ENCODE assay signal across 32 mouse cellular contexts in the genomic region with DNA sequence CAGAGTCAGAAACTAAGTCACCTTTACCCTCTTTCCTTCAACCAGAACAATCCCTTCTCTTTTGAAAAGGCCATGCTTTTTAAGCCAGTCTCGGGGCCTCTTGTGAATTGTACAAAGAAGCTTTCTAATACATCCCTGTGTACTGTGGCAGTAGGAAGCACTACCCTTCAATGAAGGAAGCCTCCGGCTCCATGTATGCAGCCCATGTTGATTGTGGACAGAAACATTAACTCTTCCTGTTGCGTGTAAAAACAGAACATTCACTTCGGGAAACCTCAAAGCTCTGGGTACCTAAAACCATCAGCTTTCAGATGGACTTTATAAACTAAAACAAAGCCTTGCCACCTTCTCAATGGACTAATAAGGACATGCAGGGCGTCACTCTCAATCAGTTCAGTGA. TPM values are rescaled to one million over a fixed set of nuclear protein-coding genes. Genes with fewer than 3 reads are reported as not detected.
A peak's percentile ranks its signal among the peaks of the same experiment; 100 is the strongest.
DNase-seq lines count a peak whose midpoint lies in the region; ATAC-seq and TF ChIP-seq lines count a peak whose summit lies in the region.
"Had no signal": no experiment of that assay in that cellular context is flagged by ENCODE, and none has a peak within 500 bp of the region (broad histone marks: within the 10 kb centered on the region; RNA-seq: fewer than 3 reads in every experiment).

No protein-coding gene starts in this region.

- H3K36me3 ChIP-seq in forebrain, embryonic 11.5 days (ENCODE audit: control insufficient read depth, insufficient read depth, low read length) = no peaks in the 10 kb centered on the region
- H3K36me3 ChIP-seq in forebrain, embryonic 16.5 days (ENCODE audit: control insufficient read depth, insufficient read depth) = no peaks in the 10 kb centered on the region
- H3K36me3 ChIP-seq in hindbrain, embryonic 10.5 days = no peaks in the 10 kb centered on the region
- H3K36me3 ChIP-seq in hindbrain, postnatal 0 days (ENCODE audit: insufficient read depth, low read length) = no peaks in the 10 kb centered on the region
- H3K36me3 ChIP-seq in midbrain, embryonic 10.5 days = no peaks in the 10 kb centered on the region
- H3K36me3 ChIP-seq in midbrain, embryonic 14.5 days (ENCODE audit: control insufficient read depth, insufficient read depth, low read length) = no peaks in the 10 kb centered on the region
- no peaks in the 10 kb centered on the region for H3K36me3 ChIP-seq in hindbrain, embryonic 14.5 days (replicated peaks; ENCODE audit: control insufficient read depth, insufficient read depth)
- no peaks in the 10 kb centered on the region for H3K36me3 ChIP-seq in kidney, adult 2 months (ENCODE audit: control insufficient read depth, insufficient read depth, low read length)
- H3K36me3 ChIP-seq: embryonic facial prominence, embryonic 13.5 days; heart, embryonic 13.5 days; hindbrain, embryonic 15.5 days; intestine, embryonic 15.5 days; limb, embryonic 12.5 days; liver, embryonic 15.5 days; neural tube, embryonic 12.5 days had no signal

- no peaks in the 10 kb centered on the region for H3K27me3 ChIP-seq in forebrain, embryonic 11.5 days (ENCODE audit: control insufficient read depth, insufficient read depth, low read length)
- H3K27me3 ChIP-seq in forebrain, embryonic 16.5 days (replicated peaks; ENCODE audit: control insufficient read depth, insufficient read depth, low read length) = no peaks in the 10 kb centered on the region
- H3K27me3 ChIP-seq in hindbrain, embryonic 10.5 days (ENCODE audit: insufficient read depth, poor library complexity, severe bottlenecking) = peaks cover 13% of the 10 kb centered on the region
- no peaks in the 10 kb centered on the region for H3K27me3 ChIP-seq in hindbrain, postnatal 0 days (ENCODE audit: insufficient read depth, low read length)
- H3K27me3 ChIP-seq in midbrain, embryonic 10.5 days (ENCODE audit: low read depth, poor library complexity, severe bottlenecking) = peaks cover 18% of the 10 kb centered on the region
- H3K27me3 ChIP-seq in midbrain, embryonic 14.5 days (ENCODE audit: control insufficient read depth, insufficient read depth, low read length) = no peaks in the 10 kb centered on the region
- no peaks in the 10 kb centered on the region for H3K27me3 ChIP-seq in hindbrain, embryonic 14.5 days (ENCODE audit: control insufficient read depth, insufficient read depth, low read length)
- no peaks in the 10 kb centered on the region for H3K27me3 ChIP-seq in kidney, adult 2 months (replicated peaks; ENCODE audit: control insufficient read depth, insufficient read depth, low read length)
- H3K27me3 ChIP-seq: embryonic facial prominence, embryonic 13.5 days; heart, embryonic 13.5 days; hindbrain, embryonic 15.5 days; intestine, embryonic 15.5 days; limb, embryonic 12.5 days; liver, embryonic 15.5 days; neural tube, embryonic 12.5 days had no signal

- peak overlapping the region; percentile 27; the same call in 1 of the 2 replicates for H3K9ac ChIP-seq in forebrain, embryonic 11.5 days (ENCODE audit: low read length)
- H3K9ac ChIP-seq in forebrain, embryonic 16.5 days (replicated peaks; ENCODE audit: low read depth, low read length) = no peak overlapping the region
- no peak overlapping the region for H3K9ac ChIP-seq in hindbrain, postnatal 0 days (replicated peaks; ENCODE audit: low read length)
- H3K9ac ChIP-seq in midbrain, embryonic 14.5 days (replicated peaks; ENCODE audit: low read length) = no peak overlapping the region
- no peak overlapping the region for H3K9ac ChIP-seq in hindbrain, embryonic 14.5 days
- H3K9ac ChIP-seq: embryonic facial prominence, embryonic 13.5 days; heart, embryonic 13.5 days; hindbrain, embryonic 15.5 days; intestine, embryonic 15.5 days; limb, embryonic 12.5 days; liver, embryonic 15.5 days; lung, embryonic 14.5 days; neural tube, embryonic 12.5 days had no signal

- H3K9me3 ChIP-seq in forebrain, embryonic 11.5 days (ENCODE audit: control insufficient read depth, low read length) = no peaks in the 10 kb centered on the region
- no peaks in the 10 kb centered on the region for H3K9me3 ChIP-seq in forebrain, embryonic 16.5 days (ENCODE audit: control insufficient read depth, low read length)
- H3K9me3 ChIP-seq in hindbrain, embryonic 10.5 days = no peaks in the 10 kb centered on the region
- no peaks in the 10 kb centered on the region for H3K9me3 ChIP-seq in hindbrain, postnatal 0 days (ENCODE audit: low read length)
- H3K9me3 ChIP-seq in midbrain, embryonic 10.5 days (replicated peaks) = no peaks in the 10 kb centered on the region
- no peaks in the 10 kb centered on the region for H3K9me3 ChIP-seq in midbrain, embryonic 14.5 days (ENCODE audit: control insufficient read depth, low read length)
- no peaks in the 10 kb centered on the region for H3K9me3 ChIP-seq in hindbrain, embryonic 14.5 days (ENCODE audit: control insufficient read depth, low read length)
- H3K9me3 ChIP-seq: embryonic facial prominence, embryonic 13.5 days; heart, embryonic 13.5 days; hindbrain, embryonic 15.5 days; intestine, embryonic 15.5 days; limb, embryonic 12.5 days; liver, embryonic 15.5 days; neural tube, embryonic 12.5 days had no signal

- H3K4me2 ChIP-seq in forebrain, embryonic 11.5 days (ENCODE audit: low read depth, low read length, severe bottlenecking) = no peak overlapping the region
- H3K4me2 ChIP-seq in forebrain, embryonic 16.5 days (ENCODE audit: low read length) = no peak overlapping the region
- H3K4me2 ChIP-seq in hindbrain, postnatal 0 days (ENCODE audit: low read depth, low read length) = no peak overlapping the region
- no peak overlapping the region for H3K4me2 ChIP-seq in midbrain, embryonic 14.5 days (ENCODE audit: low read length)
- no peak overlapping the region for H3K4me2 ChIP-seq in hindbrain, embryonic 14.5 days (replicated peaks)
- H3K4me2 ChIP-seq: embryonic facial prominence, embryonic 13.5 days; heart, embryonic 13.5 days; hindbrain, embryonic 15.5 days; intestine, embryonic 15.5 days; limb, embryonic 12.5 days; liver, embryonic 15.5 days; lung, embryonic 14.5 days; neural tube, embryonic 12.5 days had no signal

- H3K4me3 ChIP-seq in forebrain, embryonic 11.5 days (ENCODE audit: low read depth, low read length) = no peak overlapping the region
- H3K4me3 ChIP-seq in forebrain, embryonic 16.5 days (replicated peaks; ENCODE audit: low read length) = no peak overlapping the region
- H3K4me3 ChIP-seq in hindbrain, embryonic 10.5 days = no peak overlapping the region
- H3K4me3 ChIP-seq in hindbrain, postnatal 0 days (ENCODE audit: low read length) = no peak overlapping the region
- H3K4me3 ChIP-seq in midbrain, embryonic 10.5 days = no peak overlapping the region
- no peak overlapping the region for H3K4me3 ChIP-seq in midbrain, embryonic 14.5 days (replicated peaks; ENCODE audit: low read depth, low read length)
- H3K4me3 ChIP-seq in hindbrain, embryonic 14.5 days (replicated peaks; ENCODE audit: low read length) = no peak overlapping the region
- no peak overlapping the region for H3K4me3 ChIP-seq in kidney, adult 2 months (ENCODE audit: insufficient read depth, low read depth, low read length)
- H3K4me3 ChIP-seq: embryonic facial prominence, embryonic 13.5 days; heart, embryonic 13.5 days; hindbrain, embryonic 15.5 days; intestine, embryonic 15.5 days; limb, embryonic 12.5 days; liver, embryonic 15.5 days; myocyte; neural tube, embryonic 12.5 days had no signal

- peak overlapping the region; percentile 31; the same call in 1 of the 2 replicates for H3K27ac ChIP-seq in forebrain, embryonic 11.5 days (ENCODE audit: low read depth, low read length)
- no peak overlapping the region for H3K27ac ChIP-seq in forebrain, embryonic 16.5 days (ENCODE audit: low read length)
- H3K27ac ChIP-seq in hindbrain, embryonic 10.5 days = peak overlapping the region; percentile 78
- H3K27ac ChIP-seq in hindbrain, postnatal 0 days = no peak overlapping the region
- H3K27ac ChIP-seq in midbrain, embryonic 10.5 days (replicated peaks) = peak overlapping the region; percentile 86
- no peak overlapping the region for H3K27ac ChIP-seq in midbrain, embryonic 14.5 days (replicated peaks; ENCODE audit: low read depth, low read length)
- peak overlapping the region; percentile 38; the same call in 1 of the 2 replicates for H3K27ac ChIP-seq in hindbrain, embryonic 14.5 days
- no peak overlapping the region for H3K27ac ChIP-seq in kidney, adult 2 months (ENCODE audit: insufficient read depth, low read depth, low read length)
- H3K27ac ChIP-seq: embryonic facial prominence, embryonic 13.5 days; heart, embryonic 13.5 days; hindbrain, embryonic 15.5 days; intestine, embryonic 15.5 days; kidney, postnatal 0 days; limb, embryonic 12.5 days; liver, embryonic 15.5 days; neural tube, embryonic 12.5 days had no signal

- ATAC-seq in forebrain, embryonic 11.5 days (replicated peaks; ENCODE audit: low FRiP score) = no peak
- no peak for ATAC-seq in forebrain, embryonic 16.5 days
- ATAC-seq in hindbrain, postnatal 0 days = no peak
- ATAC-seq in midbrain, embryonic 14.5 days (ENCODE audit: low FRiP score, low TSS enrichment) = no peak
- no peak for ATAC-seq in hindbrain, embryonic 14.5 days (ENCODE audit: low FRiP score)
- ATAC-seq: CD4-positive, CD25-positive, alpha-beta regulatory T cell, adult 4 months had no signal

- no peak for DNase-seq in forebrain, embryonic 11.5 days (ENCODE audit: low spot score)
- no peak for DNase-seq in hindbrain, embryonic 10.5 days (ENCODE audit: low spot score)
- no peak for DNase-seq in hindbrain, postnatal 0 days (ENCODE audit: low spot score)
- no peak for DNase-seq in midbrain, embryonic 10.5 days (ENCODE audit: low spot score)
- DNase-seq in midbrain, embryonic 14.5 days = no peak
- no peak for DNase-seq in hindbrain, embryonic 14.5 days (ENCODE audit: low spot score)
- no peak for DNase-seq in kidney, adult 2 months
- DNase-seq: adrenal gland, postnatal 14 days; cerebellum, adult 11 months; cerebellum, adult 9-10 months; cerebellum, postnatal 36 days; gastrocnemius, postnatal 25 days; heart, adult 18-20 months; heart, postnatal 10 days; kidney, adult 8-10 months; kidney, postnatal 4 days; lung, embryonic 14.5 days; lung, postnatal 14 days; right cerebral cortex, postnatal 4 days; thymus, adult 18-20 months; thymus, postnatal 25 days had no signal

- TF ChIP-seq CTCF in hindbrain, postnatal 0 days (IDR thresholded peaks at IDR 0.05; ENCODE audit: low read depth) = no peak
- TF ChIP-seq CTCF in kidney, adult 2 months (conservative IDR thresholded peaks at IDR 0.05; ENCODE audit: insufficient read depth, insufficient read length, low read depth, low read length) = no peak

- peaks cover 14% of the 10 kb centered on the region; the same call in 1 of the 2 replicates for H3K4me1 ChIP-seq in forebrain, embryonic 11.5 days (replicated peaks; ENCODE audit: control insufficient read depth, insufficient read depth, low read length)
- H3K4me1 ChIP-seq in forebrain, embryonic 16.5 days (replicated peaks; ENCODE audit: control insufficient read depth, insufficient read depth, low read length) = 0 out of 2 replicates have a peak, but pooled peaks cover 4% of the 10 kb centered on the region
- H3K4me1 ChIP-seq in hindbrain, embryonic 10.5 days (replicated peaks) = peaks cover 44% of the 10 kb centered on the region
- no peaks in the 10 kb centered on the region for H3K4me1 ChIP-seq in hindbrain, postnatal 0 days (ENCODE audit: insufficient read depth, low read length)
- peaks cover 59% of the 10 kb centered on the region for H3K4me1 ChIP-seq in midbrain, embryonic 10.5 days
- H3K4me1 ChIP-seq in midbrain, embryonic 14.5 days (ENCODE audit: control insufficient read depth, insufficient read depth, low read length) = peaks cover 16% of the 10 kb centered on the region
- H3K4me1 ChIP-seq in hindbrain, embryonic 14.5 days (replicated peaks; ENCODE audit: control insufficient read depth, insufficient read depth, low read length) = no peaks in the 10 kb centered on the region
- no peaks in the 10 kb centered on the region for H3K4me1 ChIP-seq in kidney, adult 2 months (ENCODE audit: control insufficient read depth, insufficient read depth, low read length)
- H3K4me1 ChIP-seq: hindbrain, embryonic 15.5 days; liver, embryonic 15.5 days; neural tube, embryonic 12.5 days had no signal

- no peak for TF ChIP-seq POLR2A in kidney, adult 2 months (IDR thresholded peaks at IDR 0.05; ENCODE audit: low read depth, low read length)

- 44% methylated on average over 5 of the region's 5 CpGs for WGBS in forebrain, embryonic 11.5 days
- 43% methylated on average over 5 of the region's 5 CpGs for WGBS in forebrain, embryonic 16.5 days
- WGBS in hindbrain, embryonic 10.5 days = 47% methylated on average over 5 of the region's 5 CpGs
- 42% methylated on average over 5 of the region's 5 CpGs for WGBS in hindbrain, postnatal 0 days
- 44% methylated on average over 5 of the region's 5 CpGs for WGBS in midbrain, embryonic 10.5 days
- 18% methylated on average over 5 of the region's 5 CpGs for WGBS in midbrain, embryonic 14.5 days
- WGBS in hindbrain, embryonic 14.5 days = 40% methylated on average over 5 of the region's 5 CpGs
- WGBS in kidney, adult 2 months = 85% methylated on average over 5 of the region's 5 CpGs

RNA-seq across cellular contexts. Expression of a gene that starts 20.3 kb away (rescaled TPM):
- polyA plus RNA-seq in forebrain, embryonic 11.5 days (2014; fragmentation: Nextera tagmentation; extraction: Ambion mirVana) = 54.8 and 58.6 TPM in 2 replicates
- 65.0 and 66.8 TPM in 2 replicates for polyA plus RNA-seq in forebrain, embryonic 16.5 days (2015; fragmentation: Nextera tagmentation; extraction: Ambion mirVana)
- 61.0 and 66.1 TPM in 2 replicates for polyA plus RNA-seq in hindbrain, embryonic 10.5 days (2016; fragmentation: Nextera tagmentation; extraction: Ambion mirVana)
- 29.3 and 42.2 TPM in 2 replicates for total RNA-seq in hindbrain, postnatal 0 days (2014; rRNA removed)
- polyA plus RNA-seq in hindbrain, postnatal 0 days (2015; fragmentation: Nextera tagmentation; extraction: Ambion mirVana) = 45.3 and 45.5 TPM in 2 replicates
- polyA plus RNA-seq in midbrain, embryonic 10.5 days (2016; fragmentation: Nextera tagmentation; extraction: Ambion mirVana) = 73.2 and 74.9 TPM in 2 replicates
- polyA plus RNA-seq in midbrain, embryonic 14.5 days (2014; fragmentation: Nextera tagmentation; extraction: Ambion mirVana) = 48.3 and 50.0 TPM in 2 replicates
- 45.5 and 49.1 TPM in 2 replicates for polyA plus RNA-seq in hindbrain, embryonic 14.5 days (2014; fragmentation: Nextera tagmentation; extraction: Ambion mirVana)
- 6.5 and 9.3 TPM in 2 replicates for polyA plus RNA-seq in kidney, adult 2 months (2012; rRNA removed)

RNA-seq across cellular contexts. Expression of a gene that starts 51.4 kb away (rescaled TPM):
- 88.6 and 92.3 TPM in 2 replicates for polyA plus RNA-seq in forebrain, embryonic 11.5 days (2014; fragmentation: Nextera tagmentation; extraction: Ambion mirVana)
- 52.2 and 55.4 TPM in 2 replicates for polyA plus RNA-seq in forebrain, embryonic 16.5 days (2015; fragmentation: Nextera tagmentation; extraction: Ambion mirVana)
- polyA plus RNA-seq in hindbrain, embryonic 10.5 days (2016; fragmentation: Nextera tagmentation; extraction: Ambion mirVana) = 71.2 and 82.4 TPM in 2 replicates
- total RNA-seq in hindbrain, postnatal 0 days (2014; rRNA removed) = 82.3 and 94.4 TPM in 2 replicates
- polyA plus RNA-seq in hindbrain, postnatal 0 days (2015; fragmentation: Nextera tagmentation; extraction: Ambion mirVana) = 47.1 and 50.0 TPM in 2 replicates
- 74.3 and 79.0 TPM in 2 replicates for polyA plus RNA-seq in midbrain, embryonic 10.5 days (2016; fragmentation: Nextera tagmentation; extraction: Ambion mirVana)
- 57.0 and 57.9 TPM in 2 replicates for polyA plus RNA-seq in midbrain, embryonic 14.5 days (2014; fragmentation: Nextera tagmentation; extraction: Ambion mirVana)
- polyA plus RNA-seq in hindbrain, embryonic 14.5 days (2014; fragmentation: Nextera tagmentation; extraction: Ambion mirVana) = 53.3 and 58.7 TPM in 2 replicates
- polyA plus RNA-seq in kidney, adult 2 months (2012; rRNA removed) = 16.8 and 17.9 TPM in 2 replicates

Comparison
In these comparisons a context has a peak if more than half of its experiments do, and no peak if none do; other contexts are left out.
1. H3K27ac ChIP-seq: peak in forebrain, embryonic 11.5 days (single experiment), hindbrain, embryonic 10.5 days (single experiment), midbrain, embryonic 10.5 days (single experiment) and hindbrain, embryonic 14.5 days (single experiment); none in forebrain, embryonic 16.5 days (single experiment), hindbrain, postnatal 0 days (single experiment), midbrain, embryonic 14.5 days (single experiment) and kidney, adult 2 months (single experiment).